Mouse (Mus musculus): ENCODE results near the gene Cnfn. TPM values are rescaled to one million over a fixed set of nuclear protein-coding genes. Genes with fewer than 3 reads are reported as not detected.

The Cnfn gene
- polyA plus RNA-seq, 1 experiment from 2014 or later, result 419 TPM

GRCm38 (mm10) chr7:25387811-25388440, 18.4 kb upstream of the Cnfn start:
- Histone ChIP-seq H3K4me2 (no peak overlapping the region), H3K4me1 (peaks cover 38% of the 10 kb centered on the region), H3K36me3 (peaks cover 20% of the 10 kb centered on the region), H3K27ac (no peak overlapping the region), H3K4me3 (replicated peaks) (no peak overlapping the region), H3K27me3 (replicated peaks) (no peaks in the 10 kb centered on the region), H3K9me3 (no peaks in the 10 kb centered on the region), H3K9ac (no peak overlapping the region)
- no peak for ATAC-seq (ENCODE audit: insufficient read depth, low FRiP score, low read depth)
- WGBS, result 93% methylated on average over 18 of the region's 18 CpGs

GRCm38 (mm10) chr7:25385850-25386555, 16.5 kb upstream of the Cnfn start:
- no peak overlapping the region for H3K4me3 ChIP-seq (replicated peaks)
- peak overlapping the region; percentile 68 for H3K27ac ChIP-seq
- ATAC-seq (ENCODE audit: insufficient read depth, low FRiP score, low read depth), result peak; percentile 36; the same call in 1 of the 2 replicates
- no peaks in the 10 kb centered on the region for H3K27me3 ChIP-seq (replicated peaks)
- H3K36me3 ChIP-seq, result peaks cover 24% of the 10 kb centered on the region
- 55% methylated on average over 12 of the region's 12 CpGs for WGBS
- H3K9me3 ChIP-seq, result no peaks in the 10 kb centered on the region
- no peak overlapping the region for H3K9ac ChIP-seq
- H3K4me2 ChIP-seq, result no peak overlapping the region
- peaks cover 35% of the 10 kb centered on the region for H3K4me1 ChIP-seq

- no peak for ATAC-seq (ENCODE audit: insufficient read depth, low FRiP score, low read depth)
- no peak overlapping the region for H3K4me2 ChIP-seq
- no peak overlapping the region for H3K4me3 ChIP-seq (replicated peaks)
- H3K27me3 ChIP-seq (replicated peaks), result no peaks in the 10 kb centered on the region
- H3K9me3 ChIP-seq, result no peaks in the 10 kb centered on the region
- peaks cover 24% of the 10 kb centered on the region for H3K36me3 ChIP-seq
- no peak overlapping the region for H3K9ac ChIP-seq
- 91% methylated on average over 12 of the region's 12 CpGs for WGBS
- H3K27ac ChIP-seq, result 0 out of 2 replicates have a peak overlapping the region, but pooled peaks have one; percentile 68
- H3K4me1 ChIP-seq, result peaks cover 34% of the 10 kb centered on the region
These were observed 15.7 kb upstream of the Cnfn start for GRCm38 (mm10) chr7:25385259-25385658.

- no peak overlapping the region for H3K9ac ChIP-seq
- H3K36me3 ChIP-seq, result peaks cover 24% of the 10 kb centered on the region
- ATAC-seq (ENCODE audit: insufficient read depth, low FRiP score, low read depth), result no peak
- 84% methylated on average over 9 of the region's 9 CpGs for WGBS
- no peak overlapping the region for H3K4me3 ChIP-seq (replicated peaks)
- H3K9me3 ChIP-seq, result no peaks in the 10 kb centered on the region
- H3K27me3 ChIP-seq (replicated peaks), result no peaks in the 10 kb centered on the region
- no peak overlapping the region for H3K4me2 ChIP-seq
- peaks cover 34% of the 10 kb centered on the region for H3K4me1 ChIP-seq
- H3K27ac ChIP-seq, result no peak overlapping the region
These were observed 15.3 kb upstream of the Cnfn start for GRCm38 (mm10) chr7:25384818-25385217.

- Histone ChIP-seq H3K9ac (no peak overlapping the region), H3K36me3 (peaks cover 24% of the 10 kb centered on the region), H3K4me2 (no peak overlapping the region), H3K4me1 (peaks cover 34% of the 10 kb centered on the region), H3K4me3 (replicated peaks) (no peak overlapping the region), H3K27ac (no peak overlapping the region), H3K9me3 (no peaks in the 10 kb centered on the region), H3K27me3 (replicated peaks) (no peaks in the 10 kb centered on the region)
- 90% methylated on average over 13 of the region's 13 CpGs for WGBS
- no peak for ATAC-seq (ENCODE audit: insufficient read depth, low FRiP score, low read depth)
These were observed 14.8 kb upstream of the Cnfn start for GRCm38 (mm10) chr7:25384318-25384717.

- H3K27ac ChIP-seq, result no peak overlapping the region
- WGBS, result 82% methylated on average over 4 of the region's 4 CpGs
- H3K9me3 ChIP-seq, result no peaks in the 10 kb centered on the region
- H3K4me3 ChIP-seq (replicated peaks), result no peak overlapping the region
- H3K4me1 ChIP-seq, result peaks cover 34% of the 10 kb centered on the region
- no peak overlapping the region for H3K9ac ChIP-seq
- no peak overlapping the region for H3K4me2 ChIP-seq
- H3K36me3 ChIP-seq, result peaks cover 24% of the 10 kb centered on the region
- H3K27me3 ChIP-seq (replicated peaks), result no peaks in the 10 kb centered on the region
- no peak for ATAC-seq (ENCODE audit: insufficient read depth, low FRiP score, low read depth)
These were observed 14.4 kb upstream of the Cnfn start for GRCm38 (mm10) chr7:25383891-25384290.

- WGBS, result 90% methylated on average over 7 of the region's 7 CpGs
- H3K27ac ChIP-seq, result no peak overlapping the region
- H3K27me3 ChIP-seq (replicated peaks), result no peaks in the 10 kb centered on the region
- H3K4me1 ChIP-seq, result peaks cover 34% of the 10 kb centered on the region
- ATAC-seq (ENCODE audit: insufficient read depth, low FRiP score, low read depth), result no peak
- peaks cover 24% of the 10 kb centered on the region for H3K36me3 ChIP-seq
- H3K4me3 ChIP-seq (replicated peaks), result no peak overlapping the region
- H3K9me3 ChIP-seq, result no peaks in the 10 kb centered on the region
- no peak overlapping the region for H3K9ac ChIP-seq
- no peak overlapping the region for H3K4me2 ChIP-seq
These were observed 13.9 kb upstream of the Cnfn start for GRCm38 (mm10) chr7:25383385-25383784.

- Histone ChIP-seq H3K9ac (no peak overlapping the region), H3K9me3 (no peaks in the 10 kb centered on the region), H3K4me1 (peaks cover 34% of the 10 kb centered on the region), H3K36me3 (peaks cover 21% of the 10 kb centered on the region), H3K4me3 (replicated peaks) (no peak overlapping the region), H3K4me2 (no peak overlapping the region), H3K27me3 (replicated peaks) (no peaks in the 10 kb centered on the region), H3K27ac (no peak overlapping the region)
- no peak for ATAC-seq (ENCODE audit: insufficient read depth, low FRiP score, low read depth)
These were observed 13.0 kb upstream of the Cnfn start for GRCm38 (mm10) chr7:25382541-25382940.

GRCm38 (mm10) chr7:25381284-25381680, 11.8 kb upstream of the Cnfn start:
- no peak overlapping the region for H3K9ac ChIP-seq
- peaks cover 16% of the 10 kb centered on the region for H3K36me3 ChIP-seq
- 67% methylated on average over 3 of the region's 3 CpGs for WGBS
- no peaks in the 10 kb centered on the region for H3K27me3 ChIP-seq (replicated peaks)
- no peak for ATAC-seq (ENCODE audit: insufficient read depth, low FRiP score, low read depth)
- H3K4me2 ChIP-seq, result no peak overlapping the region
- H3K4me1 ChIP-seq, result peaks cover 29% of the 10 kb centered on the region
- no peak overlapping the region for H3K27ac ChIP-seq
- H3K4me3 ChIP-seq (replicated peaks), result no peak overlapping the region
- H3K9me3 ChIP-seq, result no peaks in the 10 kb centered on the region

GRCm38 (mm10) chr7:25380392-25381283, 11.1 kb upstream of the Cnfn start:
- no peak overlapping the region for H3K4me3 ChIP-seq (replicated peaks)
- no peaks in the 10 kb centered on the region for H3K9me3 ChIP-seq
- no peak overlapping the region for H3K9ac ChIP-seq
- peaks cover 16% of the 10 kb centered on the region for H3K36me3 ChIP-seq
- WGBS, result 67% methylated on average over 18 of the region's 18 CpGs
- H3K27me3 ChIP-seq (replicated peaks), result no peaks in the 10 kb centered on the region
- no peak overlapping the region for H3K27ac ChIP-seq
- peak overlapping the region; percentile 77 for H3K4me2 ChIP-seq
- peaks cover 23% of the 10 kb centered on the region for H3K4me1 ChIP-seq
- ATAC-seq (ENCODE audit: insufficient read depth, low FRiP score, low read depth), result no peak

GRCm38 (mm10) chr7:25379551-25380351, 10.2 kb upstream of the Cnfn start:
- Histone ChIP-seq H3K36me3 (peaks cover 9% of the 10 kb centered on the region; the same call in 1 of the 2 replicates), H3K4me1 (peaks cover 18% of the 10 kb centered on the region), H3K4me2 (peak overlapping the region; percentile 77), H3K27ac (peak overlapping the region; percentile 49), H3K4me3 (replicated peaks) (peak overlapping the region; percentile 38), H3K9ac (no peak overlapping the region), H3K27me3 (replicated peaks) (no peaks in the 10 kb centered on the region), H3K9me3 (no peaks in the 10 kb centered on the region)
- ATAC-seq (ENCODE audit: insufficient read depth, low FRiP score, low read depth), result peak; percentile 53
- WGBS, result 4% methylated on average over 42 of the region's 42 CpGs

Data from stomach, embryonic 15.5 days (tissue).